Mouse (Mus musculus) urinary bladder, postnatal 14 days (tissue): ENCODE results near the gene Atf7.

ENCODE experiments used
- DNase-seq: peaks from one replicate; pipeline ENCODE4 v3.0.0; 2021; ENCODE audit warnings: low spot score

Atf7 gene

DNA sequence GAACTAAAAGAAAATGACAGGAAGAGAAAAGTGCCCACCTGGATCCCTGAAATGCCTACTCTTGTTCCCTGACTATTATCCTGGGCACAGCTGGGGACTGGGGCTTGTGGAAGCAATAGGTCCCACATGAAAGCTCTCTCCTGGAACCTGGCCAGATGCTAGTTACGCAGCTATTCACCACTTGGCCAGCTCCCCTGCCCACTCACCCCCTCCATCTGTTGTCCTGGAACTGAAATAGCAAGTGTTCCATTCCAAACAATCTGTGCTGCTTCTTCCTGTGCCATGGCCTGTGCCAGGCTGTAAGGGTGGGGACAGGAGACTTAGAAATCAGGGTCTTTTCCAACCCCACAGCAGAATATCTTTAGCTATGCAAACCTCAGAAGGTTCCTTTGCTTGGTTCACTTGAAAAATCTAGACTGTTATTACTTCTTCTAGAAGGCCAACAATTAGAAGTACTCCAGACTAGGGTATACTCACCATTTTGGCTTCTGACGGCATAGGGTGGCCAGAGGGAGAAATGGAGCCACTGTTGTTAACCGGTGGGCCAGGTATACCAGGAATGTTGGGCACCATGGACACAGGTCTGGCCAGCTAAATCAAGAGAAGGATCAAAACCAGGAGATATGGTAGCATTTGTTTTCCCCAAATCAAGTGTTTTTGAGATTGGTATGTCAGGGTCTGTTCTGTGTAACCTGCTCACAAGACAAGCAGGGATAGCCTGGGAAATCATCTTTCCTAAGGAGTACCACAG is 78.4 kb downstream of the Atf7 start:
- peak; percentile 32 for DNase-seq

DNA sequence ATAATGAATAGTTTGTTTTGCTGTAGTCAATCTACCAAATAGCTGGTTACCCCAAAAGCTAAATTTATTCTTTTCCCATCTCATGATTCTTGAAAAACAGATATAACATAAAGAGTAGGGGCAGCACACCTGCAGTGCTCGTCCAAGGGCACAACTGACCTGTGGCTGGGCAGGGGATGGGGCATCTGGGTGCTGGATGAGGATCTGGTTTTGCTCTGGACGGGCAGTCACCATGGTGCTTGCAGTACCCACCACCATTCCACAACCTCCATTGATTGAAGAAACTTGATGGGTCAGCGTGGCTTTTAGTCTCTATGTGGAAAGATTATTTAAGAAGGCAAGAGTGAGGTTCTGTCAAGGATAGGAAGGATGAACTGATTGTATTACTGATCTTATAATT is 79.0 kb downstream of the Atf7 start:
- no peak for DNase-seq

DNA sequence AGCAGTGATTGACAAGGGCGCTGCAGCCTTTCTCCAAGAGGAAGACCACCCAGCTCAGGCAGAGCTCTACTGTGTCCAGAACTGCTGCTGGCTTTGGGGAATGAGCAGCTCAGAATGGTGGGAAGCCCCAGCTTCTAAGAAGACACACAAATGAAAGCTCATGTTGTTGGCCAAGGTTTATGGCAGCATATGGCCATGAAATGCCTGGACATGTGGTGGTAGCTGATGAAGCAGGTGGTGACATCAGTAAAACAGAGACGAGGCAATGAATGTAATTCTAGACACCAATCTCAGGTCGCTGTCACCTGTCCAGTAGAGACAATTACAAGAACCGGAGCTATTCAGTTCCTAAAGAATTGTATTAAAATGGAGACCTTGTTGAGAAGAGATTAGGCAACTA is 80.5 kb downstream of the Atf7 start:
- DNase-seq: no peak

DNA sequence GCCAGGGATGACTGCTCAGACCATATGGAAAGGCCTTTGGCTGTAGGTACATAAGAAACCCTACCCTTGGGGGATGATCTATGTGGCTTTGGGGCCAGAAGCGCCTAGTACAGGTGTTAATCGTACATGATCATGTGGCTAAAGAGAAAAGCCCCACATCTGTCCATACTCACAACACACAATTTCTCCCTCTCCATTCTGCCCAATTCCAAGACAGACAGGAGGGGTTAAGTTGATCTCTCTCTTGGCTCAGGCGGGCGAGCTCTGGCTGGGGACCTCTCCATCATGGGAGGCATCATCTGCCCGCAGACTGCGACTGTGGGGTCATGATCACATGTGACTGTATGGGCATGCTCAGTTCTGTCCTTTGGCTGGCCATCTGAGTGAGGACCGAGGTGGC is 91.3 kb downstream of the Atf7 start:
- DNase-seq: no peak

DNA sequence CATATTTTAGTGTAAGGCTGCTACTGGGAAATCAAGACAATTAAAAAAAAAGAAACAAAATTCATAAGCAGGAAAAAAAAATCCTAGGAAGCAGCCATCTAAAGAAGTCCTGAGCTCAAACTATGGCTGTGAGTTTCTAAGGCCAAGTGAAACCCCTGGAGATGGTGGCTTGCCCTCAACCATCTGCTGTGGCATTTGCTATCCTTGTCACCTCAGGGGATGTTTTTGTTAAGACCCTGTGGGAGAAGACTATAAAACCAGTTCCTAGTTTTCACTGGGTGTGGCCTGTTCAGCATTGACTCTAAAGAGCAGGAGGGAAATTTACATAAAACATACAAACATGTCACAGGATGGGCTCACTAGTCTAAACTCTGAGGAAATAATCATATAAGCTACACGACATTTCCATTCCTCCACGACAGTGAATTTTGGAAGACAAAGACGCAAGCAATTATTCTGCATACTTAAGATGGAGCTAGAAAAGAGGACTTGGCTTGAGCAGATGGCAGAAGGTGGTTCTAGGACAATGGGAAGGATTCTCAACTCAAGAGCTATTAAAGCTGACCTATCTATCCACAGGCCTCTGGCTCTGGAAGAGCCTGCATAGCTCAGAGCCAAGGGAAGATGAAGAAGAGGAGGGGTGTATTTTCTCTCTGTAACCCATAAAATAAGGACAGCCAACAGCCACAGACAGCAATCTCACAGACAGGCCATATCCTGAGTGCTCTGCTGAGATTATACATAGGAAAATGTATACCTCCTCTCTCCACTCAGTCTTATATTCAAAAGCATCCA is 93.0 kb downstream of the Atf7 start:
- DNase-seq: no peak

DNA sequence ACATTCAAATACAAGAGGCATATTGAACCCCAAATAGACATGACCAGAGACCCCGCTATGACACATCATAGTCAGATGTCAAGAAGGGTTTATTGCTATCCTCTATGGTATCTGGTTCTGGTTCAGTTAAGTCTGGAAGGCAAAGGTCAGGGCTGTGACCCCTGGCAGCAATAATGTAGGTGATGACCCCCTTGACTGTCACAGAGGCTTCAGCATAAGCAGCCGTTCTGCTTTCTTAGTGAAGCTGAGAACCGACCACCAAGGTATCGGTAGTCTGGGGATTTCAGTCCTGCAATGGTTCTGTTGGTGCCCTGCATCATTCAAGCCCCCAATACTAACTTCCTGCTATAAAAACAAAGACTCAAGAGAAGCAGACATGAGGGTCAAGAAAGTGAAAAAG is 93.7 kb downstream of the Atf7 start:
- DNase-seq: no peak

DNA sequence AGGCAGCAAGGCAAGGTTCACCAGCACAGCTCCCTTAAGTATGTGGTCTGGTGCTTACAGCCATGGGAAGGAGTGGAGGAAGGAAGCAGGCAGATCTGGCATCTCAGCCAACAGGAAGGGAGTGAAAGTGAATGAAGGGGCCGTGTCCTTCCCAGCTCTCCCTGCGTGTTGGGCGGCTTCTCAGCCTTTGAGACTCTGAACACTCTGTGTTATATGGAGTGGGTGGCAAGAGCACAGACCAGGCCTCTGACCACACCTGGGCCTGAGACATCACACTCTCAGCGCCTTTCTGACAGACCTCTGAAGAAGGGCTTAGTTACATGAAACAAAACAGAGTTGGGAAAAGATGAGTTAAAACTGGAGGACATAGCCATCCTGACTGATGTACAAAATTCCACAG is 94.7 kb downstream of the Atf7 start:
- no peak for DNase-seq

DNA sequence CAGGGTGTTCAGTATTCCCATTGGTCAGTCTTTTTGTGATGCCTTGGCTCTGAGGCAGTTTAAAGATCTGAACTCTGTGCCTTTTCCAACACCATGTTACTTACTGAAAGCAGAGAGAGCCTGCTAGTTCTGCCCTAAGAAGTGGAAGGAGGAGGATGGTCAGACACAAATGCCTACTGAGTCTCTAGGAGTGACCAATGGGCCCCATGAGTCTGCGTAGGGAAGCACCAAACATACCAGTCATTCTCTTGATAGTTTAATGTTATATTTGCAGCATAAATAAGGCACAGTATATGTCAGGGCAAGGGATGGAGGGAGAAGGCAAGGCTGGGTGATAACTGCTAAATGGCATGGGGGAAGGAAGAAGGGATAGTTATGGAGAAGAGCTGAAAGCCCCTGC is 96.9 kb downstream of the Atf7 start:
- no peak for DNase-seq

DNA sequence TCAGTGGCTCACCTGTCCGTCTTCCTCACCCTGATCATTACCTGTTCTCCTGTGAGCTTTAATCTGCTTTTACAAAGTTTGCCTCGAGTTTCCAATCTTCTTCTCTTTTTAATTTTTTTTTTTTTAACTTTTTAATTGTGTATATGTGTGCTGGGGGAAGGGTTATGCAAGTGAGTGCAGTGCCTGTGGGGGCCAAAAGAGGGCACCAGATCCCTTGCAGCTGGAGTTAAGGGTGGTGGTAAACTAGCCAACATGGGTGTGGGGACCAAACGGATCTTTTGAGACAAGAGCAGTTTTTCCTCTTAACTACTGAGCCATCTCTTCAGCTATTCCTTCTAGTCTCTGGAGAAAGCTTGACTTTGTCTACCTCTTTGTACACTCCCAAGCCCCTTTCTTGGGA is 97.3 kb downstream of the Atf7 start:
- no peak for DNase-seq

DNA sequence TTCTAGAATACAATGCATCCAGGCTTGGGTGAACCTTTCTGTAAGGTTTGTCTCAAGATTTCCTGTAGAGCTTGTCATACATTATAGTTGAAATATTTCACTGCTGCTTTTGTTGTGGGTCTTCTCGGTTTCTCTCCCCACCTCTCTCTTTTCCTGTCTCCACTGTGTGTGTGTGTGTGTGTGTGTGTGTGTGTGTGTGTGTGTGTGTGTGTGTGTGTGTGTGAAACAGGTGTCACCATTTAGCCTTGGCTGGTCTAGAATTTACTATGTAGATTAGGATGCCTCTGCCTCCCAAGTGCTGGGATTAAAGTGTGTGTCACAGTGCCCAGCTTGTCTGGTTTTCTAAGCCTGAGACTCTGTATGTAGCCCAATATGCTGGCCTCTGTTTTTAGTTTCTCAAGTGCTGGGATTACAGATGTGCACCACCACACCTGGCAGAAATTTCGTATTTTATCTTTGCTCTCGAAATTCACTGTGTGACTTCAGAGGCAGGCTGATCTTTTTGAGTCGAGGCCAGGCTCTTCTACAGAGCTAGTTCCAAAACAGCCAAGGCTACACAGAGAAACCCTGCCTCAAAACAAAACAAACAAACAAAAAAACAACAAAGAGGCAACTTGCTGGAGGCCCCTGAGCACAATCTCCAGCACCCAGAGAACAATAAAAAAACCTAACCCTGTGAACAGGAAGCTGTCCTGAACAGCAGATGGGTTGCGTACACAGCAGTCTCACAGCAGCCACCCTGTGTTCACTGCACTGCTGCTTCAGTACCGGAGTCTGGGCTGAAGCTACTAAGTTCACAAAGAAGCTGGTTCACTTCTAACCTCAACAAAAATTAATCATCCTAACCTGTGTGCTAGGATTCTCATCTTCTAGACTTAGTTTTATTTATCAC is 98.9 kb downstream of the Atf7 start:
- no peak for DNase-seq

DNA sequence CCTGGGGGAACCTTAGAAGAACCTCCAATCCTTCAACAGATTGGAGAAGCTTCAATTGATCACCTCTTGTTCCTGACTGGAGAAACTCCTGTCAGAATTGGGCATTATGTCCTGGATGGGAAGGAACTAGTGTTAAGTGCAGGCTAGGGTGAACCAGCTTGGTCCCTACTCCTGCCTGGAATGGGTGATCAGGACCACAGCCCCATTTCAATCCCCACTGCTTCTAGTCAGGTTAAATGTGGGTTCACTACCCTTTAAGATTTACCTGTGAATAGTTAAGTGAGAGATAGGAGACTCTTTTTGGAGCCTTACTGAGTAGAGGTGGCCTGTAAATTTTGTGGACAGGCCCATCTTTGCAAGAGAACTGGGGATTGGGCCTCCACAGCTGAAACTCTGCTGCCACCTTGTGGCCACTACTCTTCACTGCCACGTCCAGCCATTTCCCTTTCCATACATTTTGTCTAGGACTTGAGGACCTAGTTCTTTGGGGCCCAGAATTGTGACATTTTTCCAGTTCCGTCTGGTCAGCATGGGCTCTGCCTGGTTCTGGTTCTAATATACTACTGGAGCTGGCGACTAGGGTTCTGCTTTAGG is 100.3 kb downstream of the Atf7 start, which contains the start of gene Npff:
Gene Npff (minus strand): TSS at position 51 of the 594 bp plus-strand sequence.
- peak; percentile 76 for DNase-seq

DNA sequence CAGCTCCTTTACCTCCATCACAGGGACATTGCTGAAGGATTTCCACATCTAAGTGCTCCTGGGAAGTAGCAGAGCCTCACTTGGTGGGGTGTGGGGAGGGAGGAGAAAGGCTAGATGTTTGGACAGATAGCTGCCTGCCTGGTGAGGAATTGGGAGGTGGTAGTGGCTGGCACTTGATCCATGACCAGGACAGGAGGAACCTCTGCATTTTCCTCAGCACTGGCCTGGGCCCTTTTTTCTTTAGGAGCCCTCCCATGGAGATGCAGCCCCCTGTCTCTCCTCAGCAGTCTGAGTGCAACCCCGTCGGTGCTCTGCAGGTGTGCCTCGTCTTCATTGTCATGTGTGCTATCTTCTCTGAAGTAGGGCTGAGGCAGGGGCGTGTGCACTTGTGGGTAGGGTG is 103.8 kb downstream of the Atf7 start:
- DNase-seq: no peak

DNA sequence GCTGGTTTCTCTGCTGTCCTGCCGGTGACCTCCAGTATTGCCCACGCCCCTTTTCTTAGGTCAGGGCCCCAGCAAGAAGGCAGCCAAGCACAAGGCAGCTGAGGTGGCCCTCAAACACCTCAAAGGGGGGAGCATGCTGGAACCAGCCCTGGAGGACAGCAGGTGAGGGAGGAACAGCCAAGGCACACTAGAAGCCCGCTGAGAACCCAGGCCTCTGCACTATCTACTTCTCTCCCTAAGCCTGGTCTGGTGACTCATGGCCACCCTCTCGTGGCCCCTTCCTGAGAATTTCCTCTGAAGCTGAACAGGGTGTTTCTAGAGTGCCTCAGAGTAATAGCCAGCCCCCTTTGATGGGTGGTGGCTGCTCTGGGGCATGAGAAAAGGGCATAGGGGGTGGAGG is 104.8 kb downstream of the Atf7 start:
- no peak for DNase-seq

DNA sequence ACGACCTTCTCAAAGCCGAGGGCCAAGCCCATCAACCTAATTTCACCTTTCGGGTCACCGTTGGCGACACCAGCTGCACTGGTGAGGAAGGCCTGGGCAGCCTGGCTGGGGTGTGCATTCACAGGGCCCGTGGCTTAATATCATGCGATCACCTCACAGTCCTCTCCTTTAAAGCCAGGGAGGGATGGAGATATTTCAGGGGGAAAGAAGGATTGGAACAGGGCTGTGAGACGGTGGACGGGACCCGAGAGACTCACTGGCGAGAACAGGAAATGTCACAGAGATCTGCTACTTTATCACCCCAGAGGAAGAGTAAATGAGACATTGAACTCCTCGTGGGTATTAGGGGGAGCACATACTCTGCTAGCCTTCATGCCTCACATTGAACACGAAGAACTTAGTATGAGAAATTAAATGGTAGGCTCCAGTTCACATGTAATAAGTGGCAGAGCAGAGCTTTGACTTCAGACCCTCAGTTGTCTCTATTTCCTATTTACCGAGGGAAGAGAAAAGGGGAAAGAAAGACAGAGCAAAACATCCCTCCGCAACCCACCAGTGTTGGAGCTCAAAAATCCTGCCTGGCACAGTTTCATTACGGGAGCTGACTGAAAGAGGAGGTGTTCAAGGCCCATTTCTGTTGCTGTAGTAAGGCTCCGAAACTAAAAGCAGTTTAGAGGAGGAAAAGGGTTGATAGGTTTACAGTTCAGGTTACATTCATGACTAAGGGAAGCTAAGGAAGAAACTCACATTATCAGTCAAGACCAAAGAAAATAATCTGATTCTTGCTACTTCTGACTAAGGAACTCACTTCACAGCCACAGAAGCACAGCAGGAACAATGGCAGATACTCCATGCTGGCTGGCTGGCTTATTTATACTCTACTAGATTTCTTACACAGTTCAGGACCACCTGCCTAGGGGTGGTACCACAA is 105.8 kb downstream of the Atf7 start:
- no peak for DNase-seq

DNA sequence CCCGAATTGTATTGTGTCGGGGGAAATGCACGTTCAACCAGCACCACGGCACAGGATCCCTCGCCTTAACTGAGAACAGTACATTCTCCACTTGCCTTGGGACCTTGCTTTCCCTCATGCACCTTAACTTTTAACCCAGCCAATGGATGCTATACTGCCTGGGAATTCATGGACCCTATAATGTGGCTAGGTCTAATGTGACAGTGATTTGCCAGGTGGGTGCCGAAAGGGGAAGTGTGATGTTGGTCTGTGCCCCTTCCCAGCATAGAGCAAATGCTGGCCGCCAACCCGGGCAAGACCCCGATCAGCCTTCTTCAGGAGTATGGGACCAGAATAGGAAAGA is 106.4 kb downstream of the Atf7 start:
- no peak for DNase-seq

DNA sequence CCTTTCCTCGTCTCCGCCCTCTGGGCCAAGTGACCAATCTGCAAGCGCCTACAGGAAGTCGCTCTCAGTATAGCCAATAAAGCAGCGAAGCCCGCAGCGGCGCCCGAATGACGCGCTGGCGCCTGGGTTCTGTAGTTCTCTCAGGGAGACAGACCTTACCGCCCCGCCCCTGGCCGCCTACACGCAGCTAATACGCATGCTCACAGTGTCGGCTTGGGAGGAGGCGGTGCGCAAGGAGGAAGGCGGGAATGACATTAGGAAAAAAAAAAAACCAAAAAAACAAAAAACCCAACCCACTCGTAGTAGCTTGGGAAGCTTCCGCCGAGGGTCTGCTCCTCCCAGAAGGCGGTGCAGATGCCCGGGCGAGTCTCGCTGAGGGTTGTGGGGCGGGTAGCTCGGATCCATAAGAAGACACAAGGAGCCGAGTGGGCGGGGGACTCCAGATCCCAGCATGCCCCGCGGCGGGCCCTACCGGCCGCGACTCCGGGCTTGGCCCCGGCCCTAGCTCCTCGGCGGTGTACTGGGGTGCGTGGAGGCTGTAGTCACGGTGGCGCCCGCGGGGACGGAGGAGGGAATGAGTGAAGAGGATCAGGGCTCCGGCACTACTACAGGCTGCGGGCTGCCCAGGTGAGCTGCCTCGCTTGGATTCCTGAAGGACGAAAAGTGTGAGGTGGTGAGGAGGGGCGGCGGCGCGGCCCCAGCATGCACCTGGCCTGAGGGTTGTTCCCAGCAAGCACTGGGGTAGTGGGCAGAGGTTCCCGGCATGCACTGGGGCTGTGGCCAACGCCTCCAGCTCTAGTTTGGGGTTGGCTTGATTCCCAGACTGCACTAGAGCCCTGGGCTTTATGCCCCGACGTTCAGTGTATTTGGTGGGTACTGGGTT is 107.0 kb downstream of the Atf7 start, which contains the start of gene Tarbp2:
Gene Tarbp2 (plus strand): TSS at position 217 of the 883 bp plus-strand sequence.
- peak; percentile 100 for DNase-seq

DNA sequence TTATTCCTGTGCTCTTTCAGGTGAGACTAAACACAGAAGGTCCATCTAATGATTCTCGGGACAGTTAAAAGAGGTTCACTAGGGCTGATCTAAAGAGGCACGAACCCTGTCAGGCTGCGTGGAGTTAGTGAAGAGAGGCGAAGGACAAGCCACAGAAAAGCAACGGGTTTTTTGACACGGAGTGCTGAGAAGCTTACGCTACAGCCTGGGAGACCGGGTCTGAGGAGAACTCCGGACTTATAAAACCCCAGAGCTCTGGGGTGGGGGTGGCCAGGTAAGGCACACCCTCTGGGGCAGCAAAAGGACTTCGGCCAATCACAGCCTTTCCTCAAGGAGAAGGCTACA is 107.7 kb downstream of the Atf7 start:
- DNase-seq: no peak

DNA sequence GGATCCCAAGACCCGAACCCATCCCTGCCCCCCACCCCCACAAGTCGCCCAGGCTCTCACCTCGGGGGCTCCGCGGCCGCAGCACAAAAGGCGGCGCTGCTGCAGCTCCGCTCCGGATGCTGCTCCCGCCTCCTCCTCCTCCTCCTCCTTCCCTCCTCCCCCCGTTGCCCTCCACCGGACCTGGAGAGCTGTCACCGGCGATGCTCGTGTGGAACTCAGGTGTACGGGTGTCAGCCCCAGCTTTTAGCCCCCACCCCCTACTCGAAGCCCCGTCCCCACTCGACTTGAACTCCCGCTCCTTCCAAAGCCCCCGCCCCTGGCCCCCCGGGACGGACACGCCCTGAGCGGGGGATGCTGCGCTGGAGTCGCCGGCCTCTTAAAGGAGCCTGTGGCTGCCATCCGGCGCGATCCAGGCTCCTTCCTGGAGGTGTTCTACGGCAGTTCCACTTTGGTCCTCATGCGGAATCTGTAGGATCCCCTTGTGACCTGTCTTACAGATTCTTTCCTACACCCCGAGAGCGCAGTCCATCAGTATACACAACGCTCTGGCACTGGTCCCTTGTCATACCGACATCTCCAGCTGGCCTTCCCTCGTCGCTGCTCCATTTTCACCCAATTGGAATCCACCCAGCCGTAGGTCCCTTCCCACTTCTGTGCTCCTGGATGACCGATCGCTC is 108.4 kb downstream of the Atf7 start, which contains the start of gene Map3k12:
Gene Map3k12 (minus strand): TSS at position 337 of the 677 bp plus-strand sequence.
- peak; percentile 73 for DNase-seq

DNA sequence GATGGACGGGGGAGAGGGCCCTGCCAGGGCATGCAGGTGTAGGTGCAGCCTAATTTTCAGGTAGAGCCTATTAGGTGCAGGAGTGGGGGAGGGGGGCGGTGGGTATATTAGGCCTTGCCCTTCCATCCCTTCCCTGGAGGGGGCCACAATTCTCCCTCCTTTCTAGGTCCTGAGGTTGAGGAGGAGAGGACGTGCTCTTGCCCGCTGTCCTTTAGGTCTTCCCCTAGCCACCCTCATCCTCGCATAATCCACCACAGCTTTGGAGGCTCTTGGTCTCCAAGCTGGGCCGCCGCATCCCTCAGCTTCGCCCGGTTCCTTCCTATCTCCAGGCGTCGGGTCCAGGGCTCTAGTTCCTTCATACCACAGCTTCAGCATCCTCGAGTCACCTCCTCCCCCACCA is 109.0 kb downstream of the Atf7 start:
- no peak for DNase-seq
